Mouse (Mus musculus) G1E (cell line): Measurements from ENCODE around the gene Eml3.
"Not testable (repeated sequence)": the region's sequence is repeated elsewhere in the genome, so short reads cannot be mapped to it uniquely, and the experiment has no call there.

ENCODE experiments used
- CTCF ChIP-seq: IDR thresholded peaks from 2 replicates; pipeline ENCODE4 v1.5.1; 2012; ENCODE audit warnings: low read depth, low read length, inconsistent platforms, mixed read lengths
- GATA1 ChIP-seq: IDR thresholded peaks from 2 replicates; pipeline ENCODE4 v1.6.1; 2012; ENCODE audit warnings: borderline replicate concordance, low read length, inconsistent platforms, mixed read lengths
- GATA2 ChIP-seq: IDR thresholded peaks from 2 replicates; pipeline ENCODE4 v1.6.1; 2012; ENCODE audit warnings: low read depth, low read length, inconsistent platforms, borderline replicate concordance
- POLR2AphosphoS5 ChIP-seq: IDR thresholded peaks from 2 replicates; pipeline ENCODE4 v1.6.1; 2012; ENCODE audit warnings: low read depth, low read length, inconsistent platforms; ENCODE audit not compliant: insufficient replicate concordance

DNA sequence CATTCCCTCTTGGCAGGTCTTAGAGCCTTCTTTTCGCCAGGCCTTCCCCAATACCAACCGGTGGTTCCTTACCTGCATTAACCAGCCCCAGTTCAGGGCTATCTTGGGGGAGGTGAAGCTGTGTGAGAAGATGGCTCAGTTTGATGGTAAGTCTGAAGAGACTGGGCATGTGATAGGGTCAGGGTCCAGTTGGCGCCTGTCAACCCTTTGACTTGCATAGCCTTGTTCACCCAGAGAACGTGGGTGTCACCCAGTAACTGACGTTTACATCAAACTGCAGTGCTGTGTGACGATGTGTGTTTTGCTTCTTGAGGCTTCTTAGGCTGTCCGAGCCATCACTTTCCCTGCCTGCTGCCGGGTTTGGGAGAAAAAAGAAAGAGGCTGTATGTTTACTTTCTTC, 43.1 kb downstream of the Eml3 start:
- TF ChIP-seq CTCF, GATA1, POLR2AphosphoS5, GATA2: not testable (repeated sequence)
